Mouse (Mus musculus) liver, embryonic 14.5 days (tissue): Measurements from ENCODE around the gene Olfr545. TPM values are rescaled to one million over a fixed set of nuclear protein-coding genes. Genes with fewer than 3 reads are reported as not detected.

ENCODE experiments used
- ATAC-seq: fragments of 200-750 bp; cut with Nextera tagmentation; 2 replicates; pipeline ENCODE4 v1.8.0; 2017; ENCODE audit warnings: moderate number of reproducible peaks, mild to moderate bottlenecking, moderate library complexity; ENCODE audit not compliant: insufficient read depth
- DNase-seq, 3 experiments: peaks; one replicate each; pipeline ENCODE4 v3.0.0-alpha.2; 2012 to 2013; ENCODE audit warnings: low read depth in 3 of 3, low spot score in 3 of 3
- H3K27ac ChIP-seq: fragments of 300-500 bp; sonication (generic); 2 replicates; pipeline ENCODE4 v1.5.1; 2014; ENCODE audit warnings: moderate library complexity, mild to moderate bottlenecking, control low read depth, inconsistent platforms
- H3K27me3 ChIP-seq: fragments of 300-500 bp; sonication (generic); 2 replicates; pipeline ENCODE4 v1.6.1; 2014; ENCODE audit warnings: mild to moderate bottlenecking, low read length, moderate library complexity; ENCODE audit not compliant: control insufficient read depth, insufficient read depth
- H3K36me3 ChIP-seq: fragments of 300-500 bp; sonication (generic); replicated peaks from 2 replicates; pipeline ENCODE4 v1.6.1; 2014; ENCODE audit warnings: low read depth; ENCODE audit not compliant: control insufficient read depth, insufficient read depth
- H3K4me1 ChIP-seq, 2 experiments: fragments of 200-500 bp in 1 of 2; fragments of 300-500 bp in 1 of 2; sonication (generic) in 1 of 2; replicated peaks; 2 replicates each; pipeline ENCODE4 v1.6.1; 2012 to 2014; ENCODE audit warnings: antibody characterized with exemption in 1 of 2, inconsistent platforms in 1 of 2, low read length in 1 of 2; ENCODE audit not compliant: control insufficient read depth in 2 of 2, insufficient read depth in 2 of 2
- H3K4me2 ChIP-seq: fragments of 300-500 bp; sonication (generic); 2 replicates; pipeline ENCODE4 v1.6.1; 2014; ENCODE audit warnings: low read depth, mild to moderate bottlenecking, control low read depth, moderate library complexity
- H3K4me3 ChIP-seq, 2 experiments: fragments of 200-500 bp in 1 of 2; fragments of 300-500 bp in 1 of 2; sonication (generic) in 1 of 2; 2 replicates each; pipeline ENCODE4 v1.5.1; 2012 to 2014; ENCODE audit warnings: low read depth in 2 of 2, low read length in 2 of 2, mild to moderate bottlenecking in 2 of 2, control low read depth in 1 of 2, inconsistent platforms in 1 of 2, moderate library complexity in 1 of 2; ENCODE audit not compliant: insufficient read depth in 1 of 2
- H3K9ac ChIP-seq: fragments of 300-500 bp; sonication (generic); replicated peaks from 2 replicates; pipeline ENCODE4 v1.6.1; 2014; ENCODE audit warnings: mild to moderate bottlenecking, control low read depth, moderate library complexity
- H3K9me3 ChIP-seq: fragments of 300-500 bp; sonication (generic); 2 replicates; pipeline ENCODE4 v1.6.1; 2016; ENCODE audit warnings: low read length, mixed read lengths; ENCODE audit not compliant: control insufficient read depth
- CTCF ChIP-seq: IDR thresholded peaks from 2 replicates; pipeline ENCODE4 v1.5.1; 2016; ENCODE audit warnings: antibody characterized with exemption, low read depth, control low read depth
- EP300 ChIP-seq: IDR thresholded peaks from 2 replicates; pipeline ENCODE4 v1.6.1; 2016; ENCODE audit warnings: antibody characterized with exemption, low read depth
- WGBS: fragments of 180-500 bp; shearing (Covaris S2); extraction: QIAGEN DNeasy Blood & Tissue Kit; methylation state at CpG from one replicate; pipeline ENCODE4 v1.1.7; 2014; ENCODE audit not compliant: insufficient replicate concordance; 5-methylcytosine and 5-hydroxymethylcytosine counted together
- polyA plus RNA-seq, 2 experiments: library from polyadenylated mRNA; depleted of rRNA in 1 of 2; stranded (reverse) in 1 of 2; unstranded in 1 of 2; fragments of >200 nt; fragmentation: Nextera tagmentation in 1 of 2; extraction: Ambion mirVana in 1 of 2; gene quantifications; 2 replicates each; pipeline versions ENCODE4 v1.2.1 to v1.2.3; 2012 to 2014

Gene Olfr545
- polyA plus RNA-seq, 2 experiments, result not detected

- H3K9me3 ChIP-seq, result no peaks in the 10 kb centered on the region
- TF ChIP-seq EP300 (no peak), CTCF (no peak)
- H3K27me3 ChIP-seq, result no peaks in the 10 kb centered on the region
- peaks cover 0 to 6% of the 10 kb centered on the region in 2 experiments; a peak in 1 of 4 replicates for H3K4me1 ChIP-seq
- 87% methylated on average over 5 of the region's 5 CpGs for WGBS
- no peak overlapping the region for H3K9ac ChIP-seq
- no peaks in the 10 kb centered on the region for H3K36me3 ChIP-seq
- H3K4me3 ChIP-seq, result no peak overlapping the region
- no peak for ATAC-seq
- DNase-seq, result no peak
- no peak overlapping the region for H3K4me2 ChIP-seq
- H3K27ac ChIP-seq, result no peak overlapping the region
Observed at GRCm38 (mm10) chr7:102476601-102477000, 22.8 kb downstream of the Olfr545 start.

- 71% methylated on average over 5 of the region's 5 CpGs for WGBS
- DNase-seq, result no peak
- H3K27ac ChIP-seq, result no peak overlapping the region
- TF ChIP-seq EP300, result no peak
- TF ChIP-seq CTCF, result no peak
- H3K4me2 ChIP-seq, result no peak overlapping the region
- H3K4me1 ChIP-seq, result no peaks in the 10 kb centered on the region
- H3K27me3 ChIP-seq, result no peaks in the 10 kb centered on the region
- H3K4me3 ChIP-seq, result no peak overlapping the region
- H3K9me3 ChIP-seq, result no peaks in the 10 kb centered on the region
- no peak overlapping the region for H3K9ac ChIP-seq
- peaks cover 34% of the 10 kb centered on the region for H3K36me3 ChIP-seq
- ATAC-seq, result no peak
Observed at GRCm38 (mm10) chr7:102472675-102473074, 26.7 kb downstream of the Olfr545 start.

- DNase-seq, result no peak
- Histone ChIP-seq H3K9ac (no peak overlapping the region), H3K27ac (no peak overlapping the region), H3K27me3 (no peaks in the 10 kb centered on the region), H3K4me2 (no peak overlapping the region), H3K9me3 (no peaks in the 10 kb centered on the region), H3K36me3 (peaks cover 84% of the 10 kb centered on the region), H3K4me3 (no peak overlapping the region), H3K4me1 (no peaks in the 10 kb centered on the region)
- no peak for ATAC-seq
- TF ChIP-seq EP300 (no peak), CTCF (no peak)
- 84% methylated on average over 8 of the region's 8 CpGs for WGBS
Observed at GRCm38 (mm10) chr7:102467566-102467965, 31.8 kb downstream of the Olfr545 start.

GRCm38 (mm10) chr7:102458618-102459380 lies 40.6 kb downstream of the Olfr545 start:
- Histone ChIP-seq H3K36me3 (peaks cover 99% of the 10 kb centered on the region), H3K27me3 (no peaks in the 10 kb centered on the region), H3K4me1 (no peaks in the 10 kb centered on the region), H3K4me2 (no peak overlapping the region), H3K27ac (no peak overlapping the region), H3K9ac (no peak overlapping the region), H3K9me3 (no peaks in the 10 kb centered on the region), H3K4me3 (no peak overlapping the region)
- WGBS, result 78% methylated on average over 5 of the region's 5 CpGs
- ATAC-seq (no peak), DNase-seq (no peak)
- no peak for TF ChIP-seq EP300
- TF ChIP-seq CTCF, result no peak

GRCm38 (mm10) chr7:102446438-102446837 lies 52.9 kb downstream of the Olfr545 start:
- Histone ChIP-seq H3K36me3 (peaks cover 67% of the 10 kb centered on the region), H3K27me3 (no peaks in the 10 kb centered on the region), H3K4me3 (no peak overlapping the region), H3K27ac (no peak overlapping the region), H3K9me3 (no peaks in the 10 kb centered on the region), H3K4me1 (peaks cover 6 to 11% of the 10 kb centered on the region in 2 experiments; a peak in 3 of 4 replicates), H3K9ac (no peak overlapping the region), H3K4me2 (no peak overlapping the region)
- no peak for ATAC-seq
- TF ChIP-seq EP300 (no peak), CTCF (no peak)
- DNase-seq, result no peak
- WGBS, result 91% methylated on average over 9 of the region's 9 CpGs
